Mouse (Mus musculus): ENCODE data around the gene Spg11.

GRCm38 (mm10) chr2:122027862-122028755, 90.1 kb downstream of the Spg11 start, which contains the start of gene Eif3j1:
- TF ChIP-seq CTCF (IDR thresholded peaks at IDR 0.05; ENCODE audit: control insufficient read depth, insufficient read depth, insufficient replicate concordance, low read depth, low read length) (peak; percentile 10; the same call in 1 of the 2 replicates), POLR2A (IDR thresholded peaks at IDR 0.05; ENCODE audit: control insufficient read depth, low read depth, low read length) (peak; percentile 96)
